Mouse (Mus musculus) liver, embryonic 16.5 days (tissue): ENCODE measurements around the gene Mtmr6. TPM values are rescaled to one million over a fixed set of nuclear protein-coding genes. Genes with fewer than 3 reads are reported as not detected.

Experiments
- ATAC-seq: fragments of 200-750 bp; cut with Nextera tagmentation; 2 replicates; pipeline ENCODE4 v1.8.0; 2017; ENCODE audit warnings: low read depth, mild to moderate bottlenecking, moderate number of reproducible peaks, moderate library complexity
- H3K27ac ChIP-seq: fragments of 300-500 bp; sonication (generic); 2 replicates; pipeline ENCODE4 v1.5.1; 2014; ENCODE audit warnings: mild to moderate bottlenecking, low read length
- H3K27me3 ChIP-seq: fragments of 300-500 bp; sonication (generic); 2 replicates; pipeline ENCODE4 v1.6.1; 2014; ENCODE audit warnings: low read depth, low read length, mixed read lengths; ENCODE audit not compliant: control insufficient read depth, insufficient read depth
- H3K36me3 ChIP-seq: fragments of 300-500 bp; sonication (generic); 2 replicates; pipeline ENCODE4 v1.6.1; 2014; ENCODE audit warnings: mild to moderate bottlenecking; ENCODE audit not compliant: control insufficient read depth, insufficient read depth
- H3K4me1 ChIP-seq: fragments of 300-500 bp; sonication (generic); 2 replicates; pipeline ENCODE4 v1.6.1; 2014; ENCODE audit warnings: low read depth, low read length, mixed read lengths; ENCODE audit not compliant: control insufficient read depth
- H3K4me2 ChIP-seq: fragments of 300-500 bp; sonication (generic); 2 replicates; pipeline ENCODE4 v1.6.1; 2014; ENCODE audit warnings: low read depth, low read length, mixed read lengths
- H3K4me3 ChIP-seq: fragments of 300-500 bp; sonication (generic); 2 replicates; pipeline ENCODE4 v1.5.1; 2014; ENCODE audit warnings: low read depth, mild to moderate bottlenecking, low read length
- H3K9ac ChIP-seq: fragments of 300-500 bp; sonication (generic); 2 replicates; pipeline ENCODE4 v1.6.1; 2014; ENCODE audit warnings: low read depth, low read length
- H3K9me3 ChIP-seq: fragments of 300-500 bp; sonication (generic); replicated peaks from 2 replicates; pipeline ENCODE4 v1.6.1; 2016; ENCODE audit warnings: low read length; ENCODE audit not compliant: control insufficient read depth
- WGBS: fragments of 180-500 bp; shearing (Covaris S2); extraction: QIAGEN DNeasy Blood & Tissue Kit; methylation state at CpG from one replicate; pipeline ENCODE4 v1.1.7; 2014; ENCODE audit not compliant: insufficient replicate concordance; 5-methylcytosine and 5-hydroxymethylcytosine counted together
- polyA plus RNA-seq: library from polyadenylated mRNA; unstranded; fragments of >200 nt; fragmentation: Nextera tagmentation; extraction: Ambion mirVana; gene quantifications from 2 replicates; pipeline ENCODE4 v1.2.1, GENCODE M21; 2015

Mtmr6 gene
- polyA plus RNA-seq, 1 experiment from 2014 or later: 13.1 TPM

DNA sequence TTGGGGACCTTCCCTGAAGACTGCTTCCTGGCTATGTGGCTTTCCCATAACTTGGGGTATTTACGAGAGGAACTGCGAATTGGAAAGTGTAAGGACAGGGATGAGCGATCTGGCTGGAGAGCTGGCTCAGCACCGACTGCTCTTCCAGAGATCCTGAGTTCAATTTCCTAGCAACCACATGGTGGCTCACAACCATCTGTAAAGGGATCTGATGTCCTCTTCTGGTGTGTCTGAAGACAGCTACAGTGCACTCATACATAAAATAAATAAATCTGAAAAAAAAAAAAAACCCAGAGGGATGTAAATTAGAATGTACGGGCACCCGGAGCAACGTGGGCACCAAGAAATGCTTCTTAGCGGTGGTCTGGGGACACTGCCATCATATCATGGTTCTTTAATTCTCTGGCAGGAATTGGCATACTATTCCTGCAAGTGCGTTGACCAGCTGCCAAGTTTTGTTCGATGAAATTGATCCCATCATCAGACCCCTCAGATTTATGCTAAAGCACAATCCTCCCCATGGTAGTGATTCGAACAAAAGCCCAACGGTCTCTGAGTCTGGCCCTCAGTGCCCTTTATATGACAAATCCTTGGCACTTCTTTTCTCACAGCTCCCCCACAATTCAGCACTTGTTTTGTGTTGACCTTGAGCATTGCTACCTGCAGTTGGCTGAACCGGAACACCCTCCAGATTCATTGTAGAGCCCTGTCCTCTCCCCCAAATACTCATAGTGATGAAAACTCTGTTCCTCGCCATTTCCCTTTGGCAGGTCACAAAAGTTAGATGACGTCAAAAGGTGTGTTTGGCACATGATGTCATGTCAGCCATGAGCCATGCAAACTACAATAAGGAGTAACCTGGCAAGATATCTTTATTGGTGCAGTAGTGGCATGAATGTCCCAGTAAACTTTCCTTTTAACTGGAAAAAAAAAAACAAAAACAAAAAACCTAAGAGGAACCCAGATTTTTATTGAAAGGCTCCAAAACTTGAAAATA, 12.7 kb upstream of the Mtmr6 start:
- peak overlapping the region; percentile 91 for H3K27ac ChIP-seq
- peak overlapping the region; percentile 97 for H3K4me3 ChIP-seq
- peak; percentile 0; the same call in 1 of the 2 replicates for ATAC-seq
- H3K4me2 ChIP-seq: peak overlapping the region; percentile 85
- peak overlapping the region; percentile 87 for H3K9ac ChIP-seq
- no peaks in the 10 kb centered on the region for H3K9me3 ChIP-seq
- H3K36me3 ChIP-seq: no peaks in the 10 kb centered on the region
- WGBS: 15% methylated on average over 15 of the region's 15 CpGs
- H3K4me1 ChIP-seq: peaks cover 14% of the 10 kb centered on the region
- no peaks in the 10 kb centered on the region for H3K27me3 ChIP-seq

DNA sequence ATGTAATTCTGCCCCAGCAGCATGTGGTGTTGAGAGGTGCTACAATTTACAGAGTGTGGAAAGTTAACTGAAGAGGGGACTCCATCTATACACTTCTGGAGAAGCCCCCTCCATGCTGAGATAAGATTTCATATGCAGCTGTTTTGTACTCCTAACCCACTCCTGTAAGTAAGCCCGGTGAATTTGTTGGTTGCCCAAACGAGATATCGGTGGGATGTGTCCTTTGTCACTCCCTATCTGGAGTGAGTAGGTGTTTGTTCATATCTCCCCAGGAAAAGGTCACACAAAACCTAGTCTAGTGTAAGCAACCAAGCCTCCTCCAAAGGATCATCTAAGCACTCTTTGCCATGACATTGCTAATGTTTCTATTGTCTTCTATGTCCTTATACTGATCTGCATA, 11.6 kb upstream of the Mtmr6 start:
- WGBS: 25% methylated on average over 3 of the region's 3 CpGs
- Histone ChIP-seq H3K9me3 (no peaks in the 10 kb centered on the region), H3K27me3 (no peaks in the 10 kb centered on the region), H3K27ac (no peak overlapping the region), H3K9ac (no peak overlapping the region), H3K4me3 (no peak overlapping the region), H3K4me2 (no peak overlapping the region), H3K36me3 (no peaks in the 10 kb centered on the region), H3K4me1 (peaks cover 16% of the 10 kb centered on the region)
- no peak for ATAC-seq

GRCm38 (mm10) chr14:60254774-60255173, 10.3 kb upstream of the Mtmr6 start:
- Histone ChIP-seq H3K4me1 (peaks cover 16% of the 10 kb centered on the region), H3K36me3 (no peaks in the 10 kb centered on the region)

DNA sequence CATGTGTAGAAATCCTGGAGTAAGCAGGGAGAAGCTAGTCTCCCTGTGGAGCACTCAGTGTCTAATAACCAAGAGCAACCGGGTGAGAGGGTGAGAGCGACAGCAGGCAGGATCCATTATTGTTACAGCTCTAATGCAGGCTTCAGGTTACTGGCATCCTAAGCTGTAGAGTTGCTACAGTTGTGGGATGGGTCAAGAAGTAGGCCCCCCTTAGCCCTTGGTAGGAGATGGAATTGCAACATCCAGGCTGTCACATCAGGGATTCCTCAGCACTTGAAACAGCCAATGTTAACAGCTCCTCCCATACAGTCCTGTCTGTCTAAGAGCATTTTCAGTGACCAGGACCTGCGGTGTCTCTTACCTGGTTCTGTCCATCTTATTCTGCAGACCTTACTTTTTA, 8.7 kb upstream of the Mtmr6 start:
- Histone ChIP-seq H3K9ac (no peak overlapping the region), H3K9me3 (no peaks in the 10 kb centered on the region), H3K36me3 (no peaks in the 10 kb centered on the region), H3K4me3 (no peak overlapping the region), H3K27ac (no peak overlapping the region), H3K4me1 (peaks cover 16% of the 10 kb centered on the region), H3K27me3 (no peaks in the 10 kb centered on the region), H3K4me2 (no peak overlapping the region)
- WGBS: 54% methylated on average over 3 of the region's 3 CpGs
- ATAC-seq: no peak

More at GRCm38 (mm10) chr14:60254774-60255173, 10.3 kb upstream of the Mtmr6 start:
- H3K4me3 ChIP-seq: no peak overlapping the region
- no peaks in the 10 kb centered on the region for H3K9me3 ChIP-seq
- H3K9ac ChIP-seq: no peak overlapping the region
- no peak overlapping the region for H3K4me2 ChIP-seq
- H3K27me3 ChIP-seq: no peaks in the 10 kb centered on the region
- no peak for ATAC-seq
- H3K27ac ChIP-seq: no peak overlapping the region

DNA sequence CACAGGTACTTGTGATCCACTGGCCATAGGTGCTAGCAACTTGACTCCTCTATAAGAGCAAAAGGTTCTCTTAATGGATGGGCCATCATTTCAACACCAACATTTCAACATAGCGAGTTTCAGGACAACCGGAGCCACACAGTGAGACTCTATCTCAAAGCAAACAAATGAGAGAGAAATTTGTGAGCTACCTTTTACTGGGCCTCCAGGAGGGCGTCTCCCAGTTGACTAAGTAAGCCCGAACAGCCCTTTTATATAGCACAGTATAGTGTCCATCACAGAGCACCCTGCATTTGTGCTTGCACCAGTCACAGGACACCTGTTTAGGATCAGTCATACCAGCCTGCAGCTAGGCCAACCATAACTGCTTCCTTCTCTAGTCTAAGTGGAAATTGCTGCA, 7.9 kb upstream of the Mtmr6 start:
- H3K27ac ChIP-seq: no peak overlapping the region
- ATAC-seq: peak; percentile 84
- peaks cover 16% of the 10 kb centered on the region for H3K4me1 ChIP-seq
- WGBS: 45% methylated on average over 4 of the region's 4 CpGs
- no peaks in the 10 kb centered on the region for H3K9me3 ChIP-seq
- peak overlapping the region; percentile 33; the same call in 1 of the 2 replicates for H3K9ac ChIP-seq
- no peaks in the 10 kb centered on the region for H3K36me3 ChIP-seq
- peak overlapping the region; percentile 46; the same call in 1 of the 2 replicates for H3K4me2 ChIP-seq
- H3K4me3 ChIP-seq: 0 out of 2 replicates have a peak overlapping the region, but pooled peaks have one; percentile 16
- no peaks in the 10 kb centered on the region for H3K27me3 ChIP-seq

DNA sequence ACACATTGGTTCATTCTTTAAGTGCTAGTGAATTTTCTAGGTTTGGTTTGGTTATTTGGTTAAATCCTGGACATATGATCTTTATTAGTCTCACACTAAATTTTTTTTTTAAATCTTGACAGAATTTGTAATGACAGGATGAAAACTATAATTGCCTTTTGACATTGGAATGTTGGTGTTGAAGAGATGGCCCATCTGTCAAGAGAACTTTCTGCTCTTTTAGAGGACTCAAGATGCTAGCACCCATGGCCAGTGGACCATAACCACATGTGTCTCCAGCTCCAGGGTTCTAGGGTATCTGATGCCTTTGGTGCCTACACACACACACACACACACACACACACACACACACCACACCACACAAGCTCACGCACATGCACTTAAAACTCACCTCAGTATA, 7.2 kb upstream of the Mtmr6 start:
- H3K27me3 ChIP-seq: no peaks in the 10 kb centered on the region
- H3K36me3 ChIP-seq: no peaks in the 10 kb centered on the region
- H3K4me2 ChIP-seq: no peak overlapping the region
- H3K27ac ChIP-seq: no peak overlapping the region
- H3K9ac ChIP-seq: no peak overlapping the region
- no peak overlapping the region for H3K4me3 ChIP-seq
- peaks cover 10% of the 10 kb centered on the region for H3K4me1 ChIP-seq
- ATAC-seq: no peak
- whole genome bisulfite sequencing: 79% methylated on average over 1 of the region's 1 CpGs
- H3K9me3 ChIP-seq: no peaks in the 10 kb centered on the region

- no peaks in the 10 kb centered on the region for H3K9me3 ChIP-seq
- no peaks in the 10 kb centered on the region for H3K36me3 ChIP-seq
- 68% methylated on average over 7 of the region's 7 CpGs for WGBS
- no peak for ATAC-seq
- H3K27ac ChIP-seq: no peak overlapping the region
- H3K4me2 ChIP-seq: no peak overlapping the region
- H3K4me1 ChIP-seq: peaks cover 12% of the 10 kb centered on the region
- no peak overlapping the region for H3K4me3 ChIP-seq
- no peak overlapping the region for H3K9ac ChIP-seq
- no peaks in the 10 kb centered on the region for H3K27me3 ChIP-seq
Measured at GRCm38 (mm10) chr14:60262316-60262715, 2.7 kb upstream of the Mtmr6 start.

GRCm38 (mm10) chr14:60269333-60269732, 4.3 kb downstream of the Mtmr6 start:
- Histone ChIP-seq H3K36me3 (no peaks in the 10 kb centered on the region), H3K9ac (no peak overlapping the region), H3K9me3 (no peaks in the 10 kb centered on the region), H3K27ac (no peak overlapping the region), H3K4me1 (peaks cover 12% of the 10 kb centered on the region), H3K27me3 (no peaks in the 10 kb centered on the region), H3K4me2 (no peak overlapping the region), H3K4me3 (no peak overlapping the region)
- ATAC-seq: no peak
- WGBS: 31% methylated on average over 6 of the region's 6 CpGs

- Histone ChIP-seq H3K9ac (no peak overlapping the region), H3K27me3 (no peaks in the 10 kb centered on the region), H3K4me3 (no peak overlapping the region), H3K4me1 (peaks cover 3% of the 10 kb centered on the region), H3K36me3 (no peaks in the 10 kb centered on the region), H3K4me2 (peak overlapping the region; percentile 10; the same call in 1 of the 2 replicates), H3K27ac (no peak overlapping the region), H3K9me3 (no peaks in the 10 kb centered on the region)
- 40% methylated on average over 6 of the region's 6 CpGs for WGBS
- no peak for ATAC-seq
Measured at GRCm38 (mm10) chr14:60273346-60273745, 8.3 kb downstream of the Mtmr6 start.
